Mouse (Mus musculus): ENCODE measurements at regions not wholly inside any gene's neighbourhood (a gene's known extent, or its start where the extent isn't known, plus 50 kb on each side); places are given as distances from the start of the nearest gene placed in this dataset.
"Not testable (repeated sequence)": the region's sequence is repeated elsewhere in the genome, so short reads cannot be mapped to it uniquely, and the experiment has no call there.

GRCm38 (mm10) chr8:19976461-19976860 is 73.3 kb downstream of the Gm31371 start:
- H3K4me3 ChIP-seq (ENCODE audit: low read depth, low read length); H3K36me3 ChIP-seq (ENCODE audit: control insufficient read depth, insufficient read depth, low read length); H3K4me1 ChIP-seq (ENCODE audit: control insufficient read depth, insufficient read depth, insufficient read length, low read length); H3K27me3 ChIP-seq (ENCODE audit: control insufficient read depth, insufficient read depth, low read length); H3K27ac ChIP-seq (ENCODE audit: insufficient read depth, low read depth, low read length): not testable (repeated sequence)

DNA sequence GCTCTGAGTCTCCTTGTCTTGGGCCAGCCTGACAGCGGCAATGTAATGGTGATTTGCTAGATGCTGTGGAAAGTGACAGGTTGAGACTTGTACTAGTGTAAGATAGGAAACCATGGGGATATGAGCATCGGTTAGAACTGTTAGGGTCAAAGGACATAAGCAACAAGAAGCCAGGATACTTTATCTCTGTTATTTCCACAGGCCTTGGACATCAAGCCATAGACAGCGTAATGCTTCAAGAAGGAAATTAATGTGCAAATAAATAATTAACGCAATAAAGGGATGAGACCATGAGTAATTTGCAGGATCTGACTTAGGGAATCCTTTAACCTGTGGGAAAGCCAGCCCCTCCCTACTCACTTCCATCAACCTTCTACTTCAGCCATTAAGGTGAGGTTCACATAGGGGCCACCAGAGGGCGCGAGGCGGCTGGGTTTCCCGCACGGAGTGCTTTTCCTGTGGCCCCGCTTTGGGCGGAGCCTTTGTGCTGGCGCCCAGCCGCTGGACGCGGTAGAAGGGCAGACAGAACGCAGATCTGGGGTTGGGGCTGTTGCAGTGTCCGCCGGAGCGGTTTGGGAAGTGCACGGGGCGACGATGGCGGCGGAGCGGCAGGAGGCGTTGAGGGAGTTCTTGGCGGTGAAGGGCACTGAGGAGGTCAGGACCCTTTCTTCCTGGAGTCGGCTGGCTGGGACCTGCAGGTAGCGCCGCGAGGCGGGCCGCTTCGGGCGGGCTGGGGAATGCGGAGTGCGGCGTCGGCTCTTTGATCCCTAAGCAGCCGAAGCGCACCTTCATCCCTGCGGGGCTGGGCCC is 76.5 kb downstream of the Gm31371 start:
- H3K27me3 ChIP-seq (ENCODE audit: control insufficient read depth, insufficient read depth, low read length): no peaks in the 10 kb centered on the region
- H3K27ac ChIP-seq (ENCODE audit: insufficient read depth, low read depth, low read length): no peak overlapping the region
- H3K4me3 ChIP-seq (ENCODE audit: low read depth, low read length): peak overlapping the region; percentile 80
- peaks cover 3% of the 10 kb centered on the region for H3K4me1 ChIP-seq (ENCODE audit: control insufficient read depth, insufficient read depth, insufficient read length, low read length)
- WGBS: 7% methylated on average over 42 of the region's 42 CpGs
- TF ChIP-seq POLR2A (IDR thresholded peaks at IDR 0.05; ENCODE audit: low read depth, low read length) (peak; percentile 40; the same call in 1 of the 2 replicates), CTCF (IDR thresholded peaks at IDR 0.05; ENCODE audit: extremely low read depth, insufficient read length, insufficient replicate concordance, low read depth, low read length) (peak; percentile 87)
- no peaks in the 10 kb centered on the region for H3K36me3 ChIP-seq (ENCODE audit: control insufficient read depth, insufficient read depth, low read length)

DNA sequence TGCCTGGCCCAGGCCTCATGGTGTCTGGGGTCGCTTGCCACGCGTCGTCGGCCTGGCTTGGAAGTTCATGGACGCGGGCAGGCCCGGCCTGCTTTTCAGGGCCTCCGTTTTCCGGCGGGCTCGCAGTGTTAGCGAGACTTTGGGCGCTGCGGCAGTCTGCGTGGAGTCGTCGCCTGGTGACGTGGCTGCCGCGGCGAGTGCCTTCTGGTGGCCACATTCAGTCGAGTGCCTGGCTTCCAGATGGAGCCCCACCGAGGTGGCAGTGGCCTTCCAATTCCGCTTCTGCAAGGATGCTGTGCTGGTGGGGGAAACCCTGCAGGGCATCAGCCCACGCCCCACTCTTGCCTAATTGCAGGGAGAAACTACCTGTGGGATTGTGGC is 77.1 kb downstream of the Gm31371 start:
- H3K27ac ChIP-seq (ENCODE audit: insufficient read depth, low read depth, low read length); H3K27me3 ChIP-seq (ENCODE audit: control insufficient read depth, insufficient read depth, low read length); H3K36me3 ChIP-seq (ENCODE audit: control insufficient read depth, insufficient read depth, low read length); H3K4me1 ChIP-seq (ENCODE audit: control insufficient read depth, insufficient read depth, insufficient read length, low read length): not testable (repeated sequence)
- 22% methylated on average over 26 of the region's 26 CpGs for WGBS
- H3K4me3 ChIP-seq (ENCODE audit: low read depth, low read length): peak overlapping the region; percentile 80

DNA sequence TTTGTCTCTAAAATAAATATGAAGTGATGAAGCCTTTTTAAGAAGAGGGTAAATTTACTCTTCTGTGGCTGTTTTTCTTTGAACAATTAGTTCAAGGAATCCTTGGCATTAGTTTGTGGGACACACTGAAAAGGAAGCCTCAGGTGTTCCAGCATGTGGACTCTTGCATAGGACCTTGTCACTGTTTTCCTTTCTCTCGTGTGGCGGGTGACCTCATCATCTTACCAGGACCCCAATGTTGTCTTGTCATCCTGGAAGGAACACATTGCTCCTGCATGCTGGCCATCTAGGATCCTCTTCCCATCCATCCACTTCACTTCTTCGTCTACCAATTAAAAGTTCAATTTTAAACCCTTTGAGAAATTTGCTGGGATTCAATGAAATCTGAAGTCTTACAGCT is 104.9 kb downstream of the Gm31371 start:
- not testable (repeated sequence) for H3K4me1 ChIP-seq (ENCODE audit: control insufficient read depth, insufficient read depth, insufficient read length, low read length); H3K36me3 ChIP-seq (ENCODE audit: control insufficient read depth, insufficient read depth, low read length); H3K27ac ChIP-seq (ENCODE audit: insufficient read depth, low read depth, low read length); H3K4me3 ChIP-seq (ENCODE audit: low read depth, low read length); H3K27me3 ChIP-seq (ENCODE audit: control insufficient read depth, insufficient read depth, low read length)
- WGBS: 79% methylated on average over 3 of the region's 3 CpGs

GRCm38 (mm10) chr8:20010947-20011346 is 107.8 kb downstream of the Gm31371 start:
- H3K27ac ChIP-seq (ENCODE audit: insufficient read depth, low read depth, low read length); H3K4me3 ChIP-seq (ENCODE audit: low read depth, low read length); H3K27me3 ChIP-seq (ENCODE audit: control insufficient read depth, insufficient read depth, low read length); H3K36me3 ChIP-seq (ENCODE audit: control insufficient read depth, insufficient read depth, low read length); H3K4me1 ChIP-seq (ENCODE audit: control insufficient read depth, insufficient read depth, insufficient read length, low read length): not testable (repeated sequence)
- WGBS: 54% methylated on average over 8 of the region's 8 CpGs

- not testable (repeated sequence) for H3K4me3 ChIP-seq (ENCODE audit: low read depth, low read length); H3K36me3 ChIP-seq (ENCODE audit: control insufficient read depth, insufficient read depth, low read length); H3K27ac ChIP-seq (ENCODE audit: insufficient read depth, low read depth, low read length); H3K4me1 ChIP-seq (ENCODE audit: control insufficient read depth, insufficient read depth, insufficient read length, low read length); H3K27me3 ChIP-seq (ENCODE audit: control insufficient read depth, insufficient read depth, low read length)
- WGBS: 56% methylated on average over 7 of the region's 7 CpGs
- TF ChIP-seq CTCF (IDR thresholded peaks at IDR 0.05; ENCODE audit: extremely low read depth, insufficient read length, insufficient replicate concordance, low read depth, low read length): peak; percentile 27; the same call in 1 of the 2 replicates
These were observed 110.1 kb downstream of the Gm31371 start for GRCm38 (mm10) chr8:20013278-20013677.

DNA sequence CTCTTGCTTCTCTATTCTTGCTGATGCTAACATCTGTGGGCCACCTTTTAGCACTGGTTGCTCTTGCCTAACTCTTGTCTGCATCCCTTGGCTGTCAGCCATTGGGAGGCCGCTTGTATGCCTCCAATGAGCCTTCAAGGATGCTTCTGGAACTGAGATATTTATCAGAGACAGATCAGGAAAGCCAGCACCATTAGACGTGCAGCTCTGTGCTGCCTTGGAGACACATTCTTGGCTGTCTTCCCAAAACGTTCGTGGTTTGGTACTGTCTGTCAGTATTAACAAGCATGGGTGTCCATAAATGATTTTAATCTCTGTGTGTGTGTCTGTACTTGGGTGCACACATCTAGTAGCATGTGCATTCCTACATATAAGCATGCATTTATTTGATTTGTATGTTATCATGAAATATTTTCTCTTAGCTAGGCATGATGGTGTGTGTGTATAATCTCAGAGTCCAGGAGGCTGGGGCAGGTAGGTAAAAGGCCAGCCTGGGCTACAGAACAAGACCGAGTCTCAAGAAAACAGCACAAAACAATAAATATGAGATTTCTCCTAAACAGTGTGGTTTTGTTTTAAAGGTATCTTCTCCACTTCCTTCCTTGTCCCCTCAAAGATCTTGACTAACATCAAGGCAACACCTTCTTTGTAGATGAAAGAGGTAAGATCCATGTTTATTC is 111.4 kb downstream of the Gm31371 start:
- not testable (repeated sequence) for H3K27me3 ChIP-seq (ENCODE audit: control insufficient read depth, insufficient read depth, low read length); H3K27ac ChIP-seq (ENCODE audit: insufficient read depth, low read depth, low read length); H3K4me1 ChIP-seq (ENCODE audit: control insufficient read depth, insufficient read depth, insufficient read length, low read length); H3K36me3 ChIP-seq (ENCODE audit: control insufficient read depth, insufficient read depth, low read length); H3K4me3 ChIP-seq (ENCODE audit: low read depth, low read length)
- WGBS: 67% methylated on average over 5 of the region's 5 CpGs

- not testable (repeated sequence) for H3K36me3 ChIP-seq (ENCODE audit: control insufficient read depth, insufficient read depth, low read length); H3K27me3 ChIP-seq (ENCODE audit: control insufficient read depth, insufficient read depth, low read length); H3K4me1 ChIP-seq (ENCODE audit: control insufficient read depth, insufficient read depth, insufficient read length, low read length); H3K27ac ChIP-seq (ENCODE audit: insufficient read depth, low read depth, low read length); H3K4me3 ChIP-seq (ENCODE audit: low read depth, low read length)
- 78% methylated on average over 6 of the region's 6 CpGs for WGBS
These were observed 112.4 kb downstream of the Gm31371 start for GRCm38 (mm10) chr8:20015411-20016081.

DNA sequence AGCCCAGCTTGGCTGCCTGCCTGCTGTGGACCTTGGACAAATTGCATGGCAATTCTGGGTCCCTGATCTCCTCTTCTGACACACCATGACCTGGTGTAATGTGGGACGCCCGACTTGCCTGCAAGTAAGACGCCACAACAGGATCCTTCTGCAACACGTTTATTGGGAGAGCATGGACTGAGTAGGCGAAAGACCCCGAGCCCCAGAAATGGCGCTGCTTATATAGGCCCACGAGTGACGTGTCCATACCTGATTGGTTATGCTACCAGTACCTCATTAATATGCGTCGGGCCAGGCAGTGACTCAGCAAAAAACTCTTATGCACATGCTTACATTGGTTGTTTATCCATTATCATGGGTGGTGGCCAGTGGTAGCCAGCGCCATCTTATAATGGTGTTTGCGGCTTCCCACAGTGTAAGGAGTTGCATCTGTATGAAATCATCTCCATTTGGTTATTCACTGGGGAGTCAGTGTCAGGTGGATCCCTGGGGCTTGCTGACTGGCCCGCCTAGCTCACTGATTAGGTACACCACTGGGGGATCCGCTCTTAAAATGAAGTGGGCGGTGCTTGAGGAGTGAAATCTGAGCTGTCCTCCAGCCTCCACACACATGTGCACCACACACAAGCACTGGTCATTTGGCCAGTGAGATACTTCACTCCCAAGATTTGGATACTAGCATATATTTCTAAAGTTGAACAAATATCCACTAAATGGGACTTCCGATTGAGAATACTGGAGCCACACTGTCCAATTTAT is 113.1 kb downstream of the Gm31371 start:
- not testable (repeated sequence) for H3K27ac ChIP-seq (ENCODE audit: insufficient read depth, low read depth, low read length); H3K27me3 ChIP-seq (ENCODE audit: control insufficient read depth, insufficient read depth, low read length)
- WGBS: 90% methylated on average over 17 of the region's 17 CpGs

GRCm38 (mm10) chr8:20025521-20025920 is 122.3 kb downstream of the Gm31371 start:
- not testable (repeated sequence) for H3K36me3 ChIP-seq (ENCODE audit: control insufficient read depth, insufficient read depth, low read length); H3K27ac ChIP-seq (ENCODE audit: insufficient read depth, low read depth, low read length); H3K4me1 ChIP-seq (ENCODE audit: control insufficient read depth, insufficient read depth, insufficient read length, low read length); H3K4me3 ChIP-seq (ENCODE audit: low read depth, low read length); H3K27me3 ChIP-seq (ENCODE audit: control insufficient read depth, insufficient read depth, low read length)
- WGBS: 72% methylated on average over 1 of the region's 2 CpGs

More for the DNA sequence above, 113.1 kb downstream of the Gm31371 start:
- H3K4me1 ChIP-seq (ENCODE audit: control insufficient read depth, insufficient read depth, insufficient read length, low read length); H3K4me3 ChIP-seq (ENCODE audit: low read depth, low read length); H3K36me3 ChIP-seq (ENCODE audit: control insufficient read depth, insufficient read depth, low read length): not testable (repeated sequence)

Data from small intestine, adult 2 months (tissue).